32 mouse cellular contexts compared by ENCODE assay signal in genomic region chr2:11259361-11259760, GRCm38 (mm10).
A peak's percentile ranks its signal among the peaks of the same experiment; 100 is the strongest.
DNase-seq lines count a peak whose midpoint lies in the region; ATAC-seq lines count a peak whose summit lies in the region.
"Had no signal": no experiment of that assay in that cellular context is flagged by ENCODE, and none has a peak within 500 bp of the region (broad histone marks: within the 10 kb centered on the region; RNA-seq: fewer than 3 reads in every experiment).

No protein-coding gene starts in this region.

- no peak overlapping the region for H3K9ac ChIP-seq in heart, embryonic 12.5 days
- H3K9ac ChIP-seq: embryonic facial prominence, embryonic 12.5 days; heart, embryonic 13.5 days; hindbrain, embryonic 13.5 days; kidney, embryonic 15.5 days; limb, embryonic 13.5 days; lung, embryonic 15.5 days; midbrain, embryonic 15.5 days; neural tube, embryonic 12.5 days had no signal

- 0 out of 2 replicates have a peak, but pooled peaks have one; percentile 36 for ATAC-seq in heart, embryonic 12.5 days (ENCODE audit: insufficient number of reproducible peaks, low FRiP score)
- peak; percentile 18 for ATAC-seq in activated CD4-positive, CD25-positive, alpha-beta regulatory T cell, adult 4 months
- ATAC-seq: forebrain, embryonic 14.5 days; midbrain, embryonic 15.5 days had no signal

- no peak overlapping the region for H3K4me3 ChIP-seq in heart, embryonic 12.5 days
- H3K4me3 ChIP-seq: embryonic facial prominence, embryonic 12.5 days; heart, adult 2 months; heart, embryonic 13.5 days; hindbrain, embryonic 13.5 days; kidney, embryonic 15.5 days; left cerebral cortex, adult 2 months; limb, embryonic 13.5 days; lung, embryonic 15.5 days; midbrain, embryonic 10.5 days; midbrain, embryonic 15.5 days; neural tube, embryonic 12.5 days had no signal

- intact Hi-C loops in heart, postnatal 10 days (cut with DNase I), result no loop called here

- no peak for DNase-seq in heart, postnatal 10 days
- peak; percentile 14 to 31 for DNase-seq in CD8-positive naive resting alpha-beta T cell, adult 2 months (ENCODE audit: low read depth in 2 of 2, low spot score in 2 of 2)
- peak; percentile 18 for DNase-seq in thymus, postnatal 25 days
- no peak for DNase-seq in right cerebral cortex, adult 2 months (ENCODE audit: low spot score in 2 of 2)
- DNase-seq in urinary bladder, postnatal 4 days (ENCODE audit: low spot score in 2 of 2), result no peak
- no peak for DNase-seq in kidney, adult 9 months
- DNase-seq: adrenal gland, adult 8-10 months; cerebellum, adult 9-10 months; embryo, embryonic 11 days; gastrocnemius, postnatal 36 days; heart, adult 2 months; heart, postnatal 14 days; kidney, adult 11 months; kidney, postnatal 25 days; right cerebral cortex, adult 18-20 months; right cerebral cortex, postnatal 4 days had no signal

- H3K27ac ChIP-seq in heart, embryonic 12.5 days (ENCODE audit: poor library complexity, severe bottlenecking), result no peak overlapping the region
- H3K27ac ChIP-seq: embryonic facial prominence, embryonic 12.5 days; heart, adult 2 months; heart, embryonic 13.5 days; hindbrain, embryonic 13.5 days; kidney, embryonic 15.5 days; left cerebral cortex, adult 2 months; limb, embryonic 13.5 days; lung, embryonic 15.5 days; midbrain, embryonic 10.5 days; midbrain, embryonic 15.5 days; neural tube, embryonic 12.5 days had no signal

- no peaks in the 10 kb centered on the region for H3K4me1 ChIP-seq in heart, embryonic 12.5 days (replicated peaks)
- H3K4me1 ChIP-seq: embryonic facial prominence, embryonic 12.5 days; heart, embryonic 13.5 days; hindbrain, embryonic 13.5 days; limb, embryonic 13.5 days; lung, embryonic 15.5 days; midbrain, embryonic 10.5 days; midbrain, embryonic 15.5 days; neural tube, embryonic 12.5 days had no signal

- H3K36me3 ChIP-seq in heart, embryonic 12.5 days, result no peaks in the 10 kb centered on the region
- H3K36me3 ChIP-seq: embryonic facial prominence, embryonic 12.5 days; G1E; heart, embryonic 13.5 days; hindbrain, embryonic 13.5 days; kidney, embryonic 15.5 days; limb, embryonic 13.5 days; lung, embryonic 15.5 days; midbrain, embryonic 10.5 days; midbrain, embryonic 15.5 days; neural tube, embryonic 12.5 days had no signal

- H3K27me3 ChIP-seq in heart, embryonic 12.5 days (replicated peaks), result no peaks in the 10 kb centered on the region
- H3K27me3 ChIP-seq: CH12.LX; embryonic facial prominence, embryonic 12.5 days; heart, embryonic 13.5 days; hindbrain, embryonic 13.5 days; kidney, embryonic 15.5 days; limb, embryonic 13.5 days; lung, embryonic 15.5 days; midbrain, embryonic 15.5 days; neural tube, embryonic 12.5 days had no signal

- WGBS in heart, embryonic 12.5 days, result 80% methylated on average over 5 of the region's 5 CpGs

- H3K9me3 ChIP-seq in heart, embryonic 12.5 days (replicated peaks), result peaks cover 7% of the 10 kb centered on the region
- H3K9me3 ChIP-seq: embryonic facial prominence, embryonic 12.5 days; G1E; heart, embryonic 13.5 days; hindbrain, embryonic 13.5 days; kidney, embryonic 15.5 days; limb, embryonic 13.5 days; lung, embryonic 15.5 days; midbrain, embryonic 10.5 days; midbrain, embryonic 15.5 days; neural tube, embryonic 12.5 days had no signal

- no peak overlapping the region for H3K4me2 ChIP-seq in heart, embryonic 12.5 days
- H3K4me2 ChIP-seq: embryonic facial prominence, embryonic 12.5 days; heart, embryonic 13.5 days; hindbrain, embryonic 13.5 days; kidney, embryonic 15.5 days; limb, embryonic 13.5 days; liver, embryonic 11.5 days; lung, embryonic 15.5 days; midbrain, embryonic 15.5 days; neural tube, embryonic 12.5 days had no signal

Comparison
In these comparisons a context has a peak if more than half of its experiments do, and no peak if none do; other contexts are left out.
1. DNase-seq: peak in CD8-positive naive resting alpha-beta T cell, adult 2 months (2 of 2) and thymus, postnatal 25 days (single experiment); none in heart, postnatal 10 days (0 of 2), right cerebral cortex, adult 2 months (0 of 2), urinary bladder, postnatal 4 days (0 of 2) and kidney, adult 9 months (single experiment).